8 mouse cellular contexts compared by ENCODE assay signal in the genomic region with DNA sequence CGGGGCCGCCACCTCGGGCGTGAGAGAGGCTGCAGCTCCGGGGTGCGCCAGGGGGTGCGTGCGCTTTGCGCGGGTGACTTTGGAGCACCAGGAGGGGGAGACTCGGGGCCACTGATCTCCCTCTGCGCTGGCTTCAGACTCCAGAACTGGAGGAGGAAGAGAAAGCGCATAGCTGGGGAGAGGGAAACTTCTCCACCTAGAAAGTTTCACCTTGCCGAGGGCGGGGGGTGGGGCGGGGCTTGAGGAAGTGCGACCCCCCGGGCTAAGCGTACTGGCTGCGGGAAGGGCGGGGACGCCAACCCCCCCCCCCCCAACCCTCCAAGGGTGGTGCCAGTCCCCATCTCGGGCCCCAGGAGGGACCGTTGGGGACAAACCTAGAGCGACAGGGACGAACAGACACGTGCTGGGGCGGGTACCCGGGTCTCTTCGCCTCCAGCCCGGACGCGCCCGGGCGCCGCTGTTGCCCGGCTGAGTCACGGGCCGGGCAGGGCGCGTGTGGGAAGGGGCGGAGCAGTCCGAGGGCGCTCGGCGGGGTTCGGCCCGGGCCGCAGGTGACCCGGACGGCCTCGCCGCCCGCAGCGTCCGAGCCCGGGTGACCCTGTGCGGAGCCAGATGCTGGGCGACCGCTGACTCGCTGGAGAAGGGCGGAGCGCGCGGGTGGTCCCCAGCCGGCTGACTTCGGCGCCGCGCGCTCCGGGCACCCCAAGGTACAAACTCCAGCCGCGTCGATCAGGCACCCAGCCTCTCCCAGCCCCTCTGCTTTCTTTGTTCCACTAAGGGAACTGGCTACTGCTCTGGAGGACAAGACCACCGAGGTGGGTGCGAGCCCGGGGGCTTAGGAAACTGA. TPM values are rescaled to one million over a fixed set of nuclear protein-coding genes. Genes with fewer than 3 reads are reported as not detected.
DNase-seq lines count a peak whose midpoint lies in the region; ATAC-seq lines count a peak whose summit lies in the region.

A gene (plus strand): TSS at position 367 of the 847 bp plus-strand sequence.

- peak within 1 kb of the TSS; percentile 94 for H3K4me2 ChIP-seq in embryonic facial prominence, embryonic 13.5 days
- H3K4me2 ChIP-seq in heart, embryonic 15.5 days = peak within 1 kb of the TSS; percentile 96

- no peaks in the 10 kb centered on the region for H3K9me3 ChIP-seq in embryonic facial prominence, embryonic 13.5 days
- no peaks in the 10 kb centered on the region for H3K9me3 ChIP-seq in heart, embryonic 15.5 days (replicated peaks)

- H3K36me3 ChIP-seq in embryonic facial prominence, embryonic 13.5 days = no peaks in the 10 kb centered on the region
- no peaks in the 10 kb centered on the region for H3K36me3 ChIP-seq in heart, embryonic 15.5 days

- peaks cover 36% of the 10 kb centered on the region for H3K27me3 ChIP-seq in embryonic facial prominence, embryonic 13.5 days
- peaks cover 8% of the 10 kb centered on the region; the same call in 1 of the 2 replicates for H3K27me3 ChIP-seq in heart, embryonic 15.5 days

- no peak within 1 kb of the TSS for H3K27ac ChIP-seq in embryonic facial prominence, embryonic 13.5 days
- peak within 1 kb of the TSS; percentile 1; the same call in 1 of the 2 replicates for H3K27ac ChIP-seq in heart, embryonic 15.5 days

- H3K4me1 ChIP-seq in embryonic facial prominence, embryonic 13.5 days = no peaks in the 10 kb centered on the region
- 0 out of 2 replicates have a peak, but pooled peaks cover 2% of the 10 kb centered on the region for H3K4me1 ChIP-seq in heart, embryonic 15.5 days (replicated peaks)

- peak within 1 kb of the TSS; percentile 74 for H3K4me3 ChIP-seq in embryonic facial prominence, embryonic 13.5 days
- peak within 1 kb of the TSS; percentile 58 for H3K4me3 ChIP-seq in heart, embryonic 15.5 days

- peak; percentile 82 for ATAC-seq in embryonic facial prominence, embryonic 13.5 days (ENCODE audit: insufficient number of reproducible peaks, insufficient read depth, low FRiP score, low TSS enrichment, low read depth)
- peak; percentile 89 for ATAC-seq in heart, embryonic 15.5 days (replicated peaks; ENCODE audit: insufficient number of reproducible peaks, insufficient read depth, low FRiP score, low read depth)

- peak within 1 kb of the TSS; percentile 75 for H3K9ac ChIP-seq in embryonic facial prominence, embryonic 13.5 days
- peak within 1 kb of the TSS; percentile 55 for H3K9ac ChIP-seq in heart, embryonic 15.5 days

- WGBS in embryonic facial prominence, embryonic 13.5 days = under 1% methylated on average over 75 of the region's 78 CpGs
- under 1% methylated on average over 70 of the region's 78 CpGs for WGBS in heart, embryonic 15.5 days

- peak; percentile 2 for DNase-seq in thymus, adult 18-20 months
- no peak for DNase-seq in thymus, postnatal 25 days
- DNase-seq in kidney, postnatal 14 days = peak; percentile 86
- peak; percentile 69 for DNase-seq in lung, postnatal 36 days
- DNase-seq in right cerebral cortex, postnatal 14 days = peak; percentile 51
- DNase-seq in T-cell, adult 2 months (ENCODE audit: low spot score) = no peak

RNA-seq across cellular contexts. Expression of the gene that starts here (rescaled TPM):
- polyA plus RNA-seq in embryonic facial prominence, embryonic 13.5 days (2015; fragmentation: Nextera tagmentation; extraction: Ambion mirVana) = 3.3 and 4.0 TPM in 2 replicates
- polyA plus RNA-seq in heart, embryonic 15.5 days (2015; fragmentation: Nextera tagmentation; extraction: Ambion mirVana) = 1.9 and 2.8 TPM in 2 replicates

Comparison
In these comparisons a context has a peak if more than half of its experiments do, and no peak if none do; other contexts are left out.
1. DNase-seq: peak in thymus, adult 18-20 months (2 of 2), kidney, postnatal 14 days (single experiment), lung, postnatal 36 days (single experiment) and right cerebral cortex, postnatal 14 days (single experiment); none in thymus, postnatal 25 days (single experiment) and T-cell, adult 2 months (single experiment).